13 mouse cellular contexts compared by ENCODE assay signal in the genomic region with DNA sequence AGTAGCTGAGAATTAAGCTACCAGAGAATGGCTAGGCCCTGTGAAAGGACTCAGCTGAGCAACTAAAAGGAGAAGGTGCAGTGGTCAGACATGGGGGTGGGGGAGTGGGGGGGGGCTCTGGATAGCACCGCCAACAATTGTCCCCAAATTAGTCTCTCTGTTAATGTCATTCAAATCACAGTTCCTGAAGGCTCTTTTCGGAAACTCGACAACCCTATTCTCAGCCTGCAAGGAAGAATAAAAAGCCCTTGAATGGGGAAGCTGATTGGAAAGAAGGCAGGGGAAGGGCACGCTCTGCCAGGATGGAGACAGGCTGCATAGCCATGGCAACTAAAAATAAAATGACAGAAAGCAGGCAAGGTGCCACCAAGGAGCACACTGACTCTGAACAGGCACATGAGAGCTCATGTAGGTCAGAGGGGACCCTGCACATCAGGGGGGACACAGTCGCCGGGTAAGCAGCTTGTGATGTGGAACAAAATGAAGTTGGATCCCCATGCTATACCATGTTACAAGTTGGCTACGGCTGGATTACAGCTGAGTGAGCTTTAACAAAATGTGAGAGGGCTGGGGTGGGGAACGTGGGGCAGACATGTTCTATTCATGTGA. TPM values are rescaled to one million over a fixed set of nuclear protein-coding genes. Genes with fewer than 3 reads are reported as not detected.
DNase-seq lines count a peak whose midpoint lies in the region; ATAC-seq lines count a peak whose summit lies in the region.
"Had no signal": no experiment of that assay in that cellular context is flagged by ENCODE, and none has a peak within 500 bp of the region (broad histone marks: within the 10 kb centered on the region; RNA-seq: fewer than 3 reads in every experiment).

No protein-coding gene starts in this region.

- no peak overlapping the region for H3K4me2 ChIP-seq in hindbrain, embryonic 11.5 days (replicated peaks; ENCODE audit: low read depth, low read length)
- H3K4me2 ChIP-seq in midbrain, embryonic 16.5 days (ENCODE audit: low read length): no peak overlapping the region
- H3K4me2 ChIP-seq: limb, embryonic 13.5 days had no signal

- DNase-seq in cerebellum, postnatal 14 days: peak; percentile 56 to 68
- no peak for DNase-seq in cerebellum, adult 8-10 months
- peak; percentile 49 to 51 for DNase-seq in left cerebral cortex, postnatal 14 days (ENCODE audit: low spot score in 2 of 2)
- DNase-seq in left cerebral cortex, adult 9 months (ENCODE audit: low spot score in 2 of 2): no peak
- peak; percentile 52 for DNase-seq in hindbrain, embryonic 11.5 days (ENCODE audit: low spot score)
- no peak for DNase-seq in ovary, postnatal 36 days (ENCODE audit: low spot score)
- DNase-seq: lung, postnatal 10 days; thymus, postnatal 25 days had no signal

- H3K27ac ChIP-seq in hindbrain, embryonic 11.5 days (ENCODE audit: low read depth, low read length): peak overlapping the region; percentile 64
- peak overlapping the region; percentile 79 for H3K27ac ChIP-seq in midbrain, embryonic 16.5 days (ENCODE audit: low read length)
- H3K27ac ChIP-seq: limb, embryonic 13.5 days had no signal

- no peak overlapping the region for H3K4me3 ChIP-seq in hindbrain, embryonic 11.5 days (ENCODE audit: low read depth, low read length)
- H3K4me3 ChIP-seq in midbrain, embryonic 16.5 days (ENCODE audit: low read depth, low read length): no peak overlapping the region
- H3K4me3 ChIP-seq: limb, embryonic 13.5 days had no signal

- H3K36me3 ChIP-seq in hindbrain, embryonic 11.5 days (ENCODE audit: control insufficient read depth, insufficient read depth, low read length): no peaks in the 10 kb centered on the region
- no peaks in the 10 kb centered on the region for H3K36me3 ChIP-seq in midbrain, embryonic 16.5 days (ENCODE audit: control insufficient read depth, insufficient read depth, low read length)
- H3K36me3 ChIP-seq: limb, embryonic 13.5 days had no signal

- H3K9me3 ChIP-seq in hindbrain, embryonic 11.5 days (ENCODE audit: control insufficient read depth, low read length): no peaks in the 10 kb centered on the region
- no peaks in the 10 kb centered on the region for H3K9me3 ChIP-seq in midbrain, embryonic 16.5 days (replicated peaks; ENCODE audit: control insufficient read depth, low read length, poor library complexity, severe bottlenecking)
- H3K9me3 ChIP-seq: limb, embryonic 13.5 days had no signal

- ATAC-seq in hindbrain, embryonic 11.5 days (ENCODE audit: low FRiP score): peak; percentile 66; the same call in 1 of the 2 replicates
- peak; percentile 61 for ATAC-seq in midbrain, embryonic 16.5 days
- no peak for ATAC-seq in activated CD4-positive, CD25-positive, alpha-beta regulatory T cell, adult 4 months

- WGBS in hindbrain, embryonic 11.5 days: 26% methylated on average over 8 of the region's 8 CpGs
- WGBS in midbrain, embryonic 16.5 days: 7% methylated on average over 8 of the region's 8 CpGs

- 0 out of 2 replicates have a peak overlapping the region, but pooled peaks have one; percentile 21 for H3K9ac ChIP-seq in hindbrain, embryonic 11.5 days (ENCODE audit: low read depth, low read length)
- H3K9ac ChIP-seq in midbrain, embryonic 16.5 days (ENCODE audit: low read depth, low read length): peak overlapping the region; percentile 8
- H3K9ac ChIP-seq: limb, embryonic 13.5 days had no signal

- 0 out of 2 replicates have a peak, but pooled peaks cover 3% of the 10 kb centered on the region for H3K27me3 ChIP-seq in hindbrain, embryonic 11.5 days (ENCODE audit: control insufficient read depth, insufficient read depth, low read length)
- peaks cover 6% of the 10 kb centered on the region; the same call in 1 of the 2 replicates for H3K27me3 ChIP-seq in midbrain, embryonic 16.5 days (ENCODE audit: control insufficient read depth, insufficient read depth, low read depth, low read length)

- peaks cover 25% of the 10 kb centered on the region for H3K4me1 ChIP-seq in hindbrain, embryonic 11.5 days (replicated peaks; ENCODE audit: control insufficient read depth, insufficient read depth, low read length)
- H3K4me1 ChIP-seq in midbrain, embryonic 16.5 days (ENCODE audit: control insufficient read depth, insufficient read depth, low read length): peaks cover 33% of the 10 kb centered on the region

- intact Hi-C loops in left cerebral cortex, postnatal 14 days (cut with DNase I): loop anchor here (5.0 to 10.0 kb wide), 2 partner anchors 44 to 427 kb away; no protein-coding TSS in a partner anchor

RNA-seq across cellular contexts. Expression of gene Tmem179, which starts 25.0 kb away (rescaled TPM):
- 100 to 1,000 TPM; 138 to 146 TPM for total RNA-seq in left cerebral cortex, postnatal 14 days (2021)
- polyA plus RNA-seq in hindbrain, embryonic 11.5 days (2014; fragmentation: Nextera tagmentation; extraction: Ambion mirVana): 6.0 and 7.0 TPM in 2 replicates
- 96.8 and 100 TPM in 2 replicates for polyA plus RNA-seq in midbrain, embryonic 16.5 days (2015; fragmentation: Nextera tagmentation; extraction: Ambion mirVana)
- polyA plus RNA-seq in activated CD4-positive, CD25-positive, alpha-beta regulatory T cell, adult 4 months (2017; shearing (Covaris generic)): not detected
- total RNA-seq: gastrocnemius, adult 8-10 months had no signal

RNA-seq across cellular contexts. Expression of gene Inf2, which starts 47.0 kb away (rescaled TPM):
- total RNA-seq in left cerebral cortex, postnatal 14 days (2021): 10 to 100 TPM; 70.1 to 84.3 TPM
- 1.2 and 1.4 TPM in 2 replicates for polyA plus RNA-seq in hindbrain, embryonic 11.5 days (2014; fragmentation: Nextera tagmentation; extraction: Ambion mirVana)
- polyA plus RNA-seq in midbrain, embryonic 16.5 days (2015; fragmentation: Nextera tagmentation; extraction: Ambion mirVana): 0.53 and 0.67 TPM in 2 replicates
- 10 to 100 TPM in 1 of 2 experiments, 1 to 10 TPM in 1; 9.9 to 11.0 TPM for polyA plus RNA-seq in activated CD4-positive, CD25-positive, alpha-beta regulatory T cell, adult 4 months (2017; shearing (Covaris generic))

RNA-seq across cellular contexts. Expression of gene A530016L24Rik, which starts 52.3 kb away (rescaled TPM):
- total RNA-seq in left cerebral cortex, postnatal 14 days (2021): under 1 TPM; 0.33 to 0.44 TPM
- polyA plus RNA-seq in hindbrain, embryonic 11.5 days (2014; fragmentation: Nextera tagmentation; extraction: Ambion mirVana): not detected in 2 replicates
- 0.16 and 0.17 TPM in 2 replicates for polyA plus RNA-seq in midbrain, embryonic 16.5 days (2015; fragmentation: Nextera tagmentation; extraction: Ambion mirVana)
- not detected for polyA plus RNA-seq in activated CD4-positive, CD25-positive, alpha-beta regulatory T cell, adult 4 months (2017; shearing (Covaris generic))
- total RNA-seq: ES-E14 had no signal

Comparison
In these comparisons a context has a peak if more than half of its experiments do, and no peak if none do; other contexts are left out.
1. DNase-seq: peak in cerebellum, postnatal 14 days (2 of 2), left cerebral cortex, postnatal 14 days (2 of 2) and hindbrain, embryonic 11.5 days (single experiment); none in cerebellum, adult 8-10 months (single experiment), left cerebral cortex, adult 9 months (0 of 2) and ovary, postnatal 36 days (single experiment).
2. RNA of gene Tmem179, which starts 25.0 kb away (polyA plus RNA-seq): 96.8 to 100 TPM in midbrain, embryonic 16.5 days; 6.0 to 7.0 TPM in hindbrain, embryonic 11.5 days and not detected in activated CD4-positive, CD25-positive, alpha-beta regulatory T cell, adult 4 months; every median in the first group is over 10 times any median in the second.